Mouse (Mus musculus) monocyte, adult 5-6 weeks (primary cell): Measurements from ENCODE around the gene Stx19. TPM values are rescaled to one million over a fixed set of nuclear protein-coding genes. Genes with fewer than 3 reads are reported as not detected.

Source experiments
- ATAC-seq: fragments of 153-309, 156-312 bp; replicated peaks from 2 replicates; pipeline ENCODE4 v1.8.0; 2017; ENCODE audit warnings: mild to moderate bottlenecking; ENCODE audit not compliant: low TSS enrichment, insufficient number of reproducible peaks, severe bottlenecking, poor library complexity, low FRiP score
- total RNA-seq: library from RNA; stranded (forward); fragments of 200-1000, 200-491, 200-594 nt; gene quantifications from 3 replicates; pipeline ENCODE4 v1.2.3, GENCODE M21; 2017

Gene Stx19
- total RNA-seq, 1 experiment from 2014 or later: not detected

DNA sequence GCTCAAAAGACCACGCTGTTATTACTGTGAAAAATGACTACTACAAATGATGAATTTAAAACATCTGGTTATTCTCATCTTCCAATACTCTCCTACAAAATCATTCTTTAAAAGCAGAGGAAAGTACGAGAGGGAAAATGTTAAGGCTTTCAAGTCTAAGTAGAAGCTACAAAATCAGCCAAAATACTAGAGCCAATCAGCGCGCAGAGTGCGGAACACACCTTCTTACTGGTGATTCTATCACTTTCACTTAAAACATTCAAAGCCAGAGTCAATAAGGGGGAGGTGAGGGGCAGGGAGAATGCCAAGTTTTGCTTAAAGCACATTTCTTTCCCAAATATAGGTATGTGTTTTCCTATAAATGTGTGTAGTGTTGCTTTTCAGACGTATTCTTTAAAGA, 30.9 kb downstream of the Stx19 start:
- no peak for ATAC-seq

DNA sequence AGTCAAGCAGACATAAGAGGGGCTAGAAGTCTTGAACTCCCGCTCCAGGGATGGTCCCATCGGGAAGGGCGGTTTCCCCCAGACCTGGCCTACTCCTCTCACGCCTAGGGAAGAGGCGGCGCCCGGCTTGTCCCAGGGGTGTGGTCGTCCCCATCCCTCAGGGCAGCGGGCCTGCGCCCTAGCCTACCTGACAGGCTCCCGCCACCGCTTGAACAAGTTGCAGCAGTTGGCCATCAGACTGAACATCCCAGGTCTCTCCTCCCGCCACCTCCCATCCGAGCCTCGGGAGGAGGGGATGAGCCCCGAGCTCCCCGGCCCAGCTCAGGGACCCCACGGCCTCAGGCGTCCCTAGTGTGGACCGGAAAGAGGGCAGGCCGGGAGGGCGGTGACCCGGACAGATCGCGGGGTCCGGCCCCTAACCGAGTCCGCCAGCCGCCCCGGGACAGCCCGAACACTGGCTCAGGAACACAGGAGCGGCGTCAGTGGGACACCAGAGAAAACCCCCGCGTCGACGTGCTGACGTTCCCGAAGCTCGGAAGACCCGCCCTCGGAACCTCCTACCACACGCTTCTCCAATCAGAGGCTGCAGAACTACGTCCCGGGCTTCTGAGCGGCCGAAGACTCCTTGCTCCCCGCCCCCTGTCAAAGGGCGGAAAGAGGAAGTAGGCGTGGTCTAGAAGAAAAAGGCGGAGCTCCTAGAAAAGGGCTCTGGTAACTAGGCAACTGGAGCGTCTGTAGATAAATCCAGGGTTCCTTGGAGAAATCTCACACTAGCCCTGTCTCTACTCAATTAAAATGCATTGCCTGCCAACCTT, 32.2 kb downstream of the Stx19 start, which contains the start of gene Arl13b:
Gene Arl13b, minus strand, starts transcription at position 543 of the 815 bp plus-strand sequence.
- ATAC-seq: peak; percentile 100

DNA sequence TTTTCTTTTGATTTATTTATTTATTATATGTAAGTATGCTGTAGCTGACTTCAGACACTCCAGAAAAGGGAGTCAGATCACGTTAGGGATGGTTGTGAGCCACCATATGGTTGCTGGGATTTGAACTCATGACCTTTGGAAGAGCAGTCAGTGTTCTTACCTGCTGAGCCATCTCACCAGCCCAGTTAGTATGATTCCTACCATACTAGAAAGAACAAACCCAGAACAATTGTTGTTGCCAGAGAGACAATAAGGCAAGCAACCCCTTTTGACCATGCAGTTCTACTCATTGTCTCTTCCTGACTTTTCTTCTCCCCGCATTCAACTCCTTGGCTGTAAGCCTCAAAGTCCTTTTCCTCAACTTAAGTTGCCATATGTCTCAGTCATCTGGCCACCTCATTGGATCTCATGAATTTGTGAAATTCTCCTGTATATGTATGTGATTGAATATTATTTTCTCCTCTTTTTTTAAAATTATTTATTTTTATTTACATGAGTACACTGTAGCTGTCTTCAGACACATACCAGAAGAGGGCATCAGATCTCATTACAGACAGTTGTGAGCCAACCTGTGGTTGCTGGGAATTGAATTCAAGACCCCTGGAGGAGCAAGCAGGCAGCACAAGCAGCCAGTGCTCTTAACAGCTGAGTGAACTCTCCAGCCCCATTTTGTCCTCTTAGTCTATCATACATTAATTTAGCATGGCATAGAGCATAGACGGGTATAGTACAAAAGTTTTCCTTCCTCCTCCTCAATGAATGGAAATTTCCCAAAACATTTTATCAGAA, 38.2 kb downstream of the Stx19 start:
- no peak for ATAC-seq

DNA sequence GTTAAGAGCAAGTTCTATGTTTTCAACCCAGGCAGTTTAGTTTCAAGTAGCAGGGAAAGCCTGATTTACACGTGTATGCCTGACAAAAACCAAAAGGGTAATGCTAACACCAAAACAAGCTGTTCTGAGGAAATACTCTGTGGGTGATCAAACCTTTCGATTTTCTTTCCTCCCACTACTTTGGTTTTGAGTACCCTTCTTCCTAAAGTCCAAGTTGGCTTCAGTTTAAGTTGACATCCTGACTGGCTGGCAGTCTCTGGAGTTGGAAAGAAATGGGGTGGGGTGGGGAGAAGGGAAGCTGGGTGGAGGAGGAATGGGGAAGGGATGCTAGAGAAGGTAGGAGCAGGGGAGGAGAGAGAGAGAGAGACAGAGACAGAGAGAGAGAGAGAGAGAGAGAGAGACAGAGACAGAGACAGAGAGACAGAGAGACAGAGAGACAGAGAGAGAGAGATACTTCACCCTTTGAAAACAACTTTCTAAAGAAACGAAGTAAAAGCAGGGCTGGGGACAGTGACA, 39.2 kb downstream of the Stx19 start:
- no peak for ATAC-seq

DNA sequence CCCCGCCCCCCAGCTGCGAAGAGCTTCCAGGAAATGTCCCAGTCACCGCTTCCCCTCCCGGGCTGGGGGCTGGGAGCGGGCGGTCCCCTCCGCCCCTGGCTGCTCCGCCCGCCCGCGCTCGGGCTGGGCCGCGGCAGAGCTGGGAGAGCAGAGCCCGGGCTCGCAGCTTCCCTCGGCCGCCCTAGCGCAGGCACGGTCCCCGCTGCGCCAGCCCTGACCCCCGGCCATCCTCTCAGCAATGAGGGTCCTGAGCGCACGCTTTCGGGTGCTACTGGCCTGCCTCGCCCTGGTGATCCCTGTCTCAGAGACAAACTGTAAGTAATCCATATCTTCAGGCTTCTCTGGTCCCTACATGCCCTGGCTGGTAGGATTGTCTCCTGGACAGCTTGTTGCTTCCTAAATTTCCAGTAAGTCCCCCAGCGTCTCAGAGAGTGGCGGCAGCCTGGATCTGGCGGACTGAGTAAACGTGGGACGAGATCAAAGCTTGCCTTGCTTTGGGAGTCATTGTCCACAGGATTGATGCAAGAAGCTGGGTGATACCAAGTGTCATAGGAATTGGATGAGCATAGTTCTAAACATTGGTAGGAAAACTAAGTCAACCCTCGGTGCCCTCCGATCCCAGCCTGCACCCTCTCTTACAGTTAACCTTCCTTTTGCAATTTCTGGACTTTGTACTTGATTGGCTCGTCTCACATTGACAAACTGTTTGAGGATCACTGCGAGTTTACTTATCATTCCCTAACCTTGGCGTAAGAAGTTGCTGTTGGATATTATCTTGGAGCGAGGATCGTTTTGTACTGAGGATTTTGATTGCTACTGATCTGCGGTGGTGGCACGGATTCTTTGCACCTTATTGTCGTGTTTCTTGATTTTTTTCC, 40.0 kb downstream of the Stx19 start, which contains the start of gene Pros1:
Gene Pros1, plus strand, starts transcription at position 117 of the 878 bp plus-strand sequence.
- no peak for ATAC-seq

DNA sequence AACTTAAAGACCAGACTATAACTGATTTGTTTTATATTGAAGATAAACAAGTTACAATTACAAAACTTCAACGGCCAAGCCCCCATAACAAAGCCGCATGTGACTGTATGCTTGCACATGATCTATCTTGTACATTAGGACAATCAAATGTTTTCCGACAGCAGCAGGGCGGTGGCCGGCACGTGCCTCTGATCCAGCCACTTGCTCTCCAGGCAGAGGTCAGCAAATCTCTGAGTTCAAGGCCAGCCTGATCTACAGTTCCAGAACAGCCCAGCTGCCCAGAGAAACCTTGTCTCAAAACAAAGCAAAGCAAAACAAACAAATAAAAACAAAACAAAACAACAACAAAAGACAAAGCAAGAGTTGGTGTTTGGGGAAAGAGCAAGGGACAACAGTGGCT, 40.9 kb downstream of the Stx19 start:
- no peak for ATAC-seq

DNA sequence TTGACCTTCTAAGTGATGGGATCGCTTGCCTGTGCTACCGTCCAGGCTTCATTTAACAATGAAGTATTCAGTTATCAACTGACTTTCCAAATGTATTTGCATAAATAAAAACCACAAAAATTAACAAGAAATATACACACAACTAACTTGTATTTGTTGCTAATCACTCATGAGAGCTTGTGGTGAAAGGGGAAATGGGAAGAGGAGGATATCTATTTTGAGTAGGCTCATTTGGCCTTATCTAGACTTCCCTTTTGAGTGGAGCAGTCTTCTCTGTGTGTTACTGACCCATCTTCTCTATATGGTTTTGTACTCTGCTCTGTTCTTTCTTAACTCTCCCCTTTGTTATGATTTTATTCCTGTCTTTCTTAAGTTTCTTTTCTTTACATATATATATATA, 41.8 kb downstream of the Stx19 start:
- ATAC-seq: no peak

DNA sequence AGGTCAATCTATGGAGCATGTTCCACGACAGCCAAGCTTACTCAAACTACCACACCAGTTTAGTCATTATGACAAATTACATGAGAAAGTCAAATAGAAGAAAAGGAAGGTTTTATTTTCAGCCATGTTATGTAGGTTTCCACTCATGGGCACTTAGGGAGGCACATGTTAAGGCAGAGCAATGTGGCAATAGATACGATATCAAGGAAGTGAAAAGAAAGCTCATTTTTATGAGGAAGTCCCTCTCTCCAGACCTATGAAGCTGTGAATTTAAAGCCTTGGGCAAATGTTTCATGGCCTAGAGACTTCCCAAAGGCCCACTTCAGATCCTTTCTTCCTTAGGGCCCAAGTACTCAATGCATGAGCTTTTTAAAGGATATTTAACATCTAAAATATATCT, 43.0 kb downstream of the Stx19 start:
- ATAC-seq: peak; percentile 62

DNA sequence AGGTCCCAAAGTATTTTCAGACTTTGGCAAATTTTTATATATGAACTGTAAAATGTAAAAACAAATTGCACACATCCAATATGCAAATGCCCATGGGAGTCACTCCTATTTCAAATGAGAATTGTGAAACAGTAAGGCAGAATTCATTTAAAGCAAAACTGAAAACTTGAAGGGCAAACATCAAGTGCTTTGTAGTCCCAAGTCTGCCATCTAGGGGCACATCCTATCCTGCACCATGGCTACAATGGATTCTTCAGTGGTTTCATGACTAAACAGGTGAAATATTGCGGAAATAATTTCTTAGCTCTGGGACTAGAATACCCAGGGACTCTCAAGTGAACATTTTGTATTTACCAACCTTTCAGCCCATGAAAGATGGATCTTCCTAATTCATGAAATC, 43.5 kb downstream of the Stx19 start:
- no peak for ATAC-seq

DNA sequence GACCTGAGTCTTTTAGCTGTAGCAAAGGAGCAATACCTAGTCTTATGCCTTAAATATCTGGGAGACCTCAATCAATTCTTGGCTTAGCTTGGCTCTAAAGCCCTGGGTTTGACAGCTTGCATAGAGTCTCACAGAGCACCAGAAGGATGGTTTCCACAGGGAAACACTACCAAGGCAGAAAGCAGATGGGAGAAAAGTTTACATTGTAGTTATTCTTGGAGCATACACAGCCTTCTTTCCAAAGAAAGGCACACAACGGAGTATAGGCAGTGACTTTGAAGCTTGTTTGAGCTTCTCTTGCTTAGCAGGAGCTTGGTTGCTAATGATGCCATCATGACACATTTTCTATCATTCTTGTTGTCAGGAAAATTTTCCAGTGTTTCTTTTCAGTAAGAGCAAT, 45.7 kb downstream of the Stx19 start:
- ATAC-seq: no peak

DNA sequence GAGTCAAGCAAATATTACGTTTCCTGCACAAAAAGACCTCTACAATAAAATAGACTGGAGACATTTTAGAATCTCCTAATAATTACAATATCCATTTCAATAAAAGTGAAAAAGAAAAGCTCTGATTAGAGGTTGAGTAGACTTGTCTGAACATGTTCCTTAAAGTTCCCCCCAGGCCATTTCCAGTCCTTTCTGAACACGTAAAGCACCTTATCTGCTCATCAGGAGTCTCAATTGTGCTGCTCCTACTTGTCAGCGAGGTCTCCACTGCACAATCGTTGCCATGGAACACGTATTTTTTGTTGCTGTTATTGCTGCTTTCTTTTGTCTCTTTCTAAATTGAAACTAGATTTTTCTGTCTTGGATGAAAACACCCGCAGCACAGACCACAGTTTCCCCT, 47.0 kb downstream of the Stx19 start:
- ATAC-seq: no peak

DNA sequence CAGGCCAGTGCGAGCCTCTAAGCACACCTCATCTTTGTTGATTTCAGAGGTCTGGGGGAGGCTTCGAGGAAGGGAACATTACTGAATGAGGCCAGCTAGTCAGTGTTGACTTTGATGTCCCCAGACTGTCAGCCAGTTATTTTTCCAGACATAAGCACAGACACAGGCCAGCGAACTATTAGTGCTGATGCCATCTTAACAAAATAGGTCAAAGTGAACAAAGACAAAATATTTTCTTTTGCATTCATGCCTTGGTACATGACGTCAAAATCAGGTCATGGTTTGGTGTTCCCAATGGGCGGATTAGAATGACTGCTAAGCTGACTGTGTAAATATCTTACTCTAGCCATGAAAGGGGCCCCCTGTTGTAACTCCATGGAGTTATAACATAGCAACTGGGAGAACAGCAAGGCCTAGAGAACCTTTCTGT, 58.2 kb downstream of the Stx19 start:
- ATAC-seq: no peak

DNA sequence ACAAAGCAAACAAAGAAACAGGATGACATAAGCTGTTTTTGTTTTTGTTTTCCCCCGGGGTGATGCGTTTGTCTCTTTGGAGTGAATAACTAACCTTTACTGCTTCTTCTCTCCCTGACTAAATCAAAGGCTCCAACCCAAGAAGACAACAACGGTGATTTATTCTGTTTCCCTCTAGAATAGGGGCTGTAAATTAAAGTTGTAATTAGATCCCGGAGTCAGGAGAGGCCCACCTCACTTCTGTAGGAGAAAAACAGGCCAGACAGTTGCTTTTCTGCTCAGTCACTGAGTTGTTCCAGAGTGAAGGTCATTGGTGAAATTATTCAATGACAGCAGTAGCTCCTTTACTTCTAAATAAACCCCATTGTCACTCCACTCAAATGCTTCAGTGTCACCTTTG, 58.7 kb downstream of the Stx19 start:
- no peak for ATAC-seq

Other genes with a start within 250 kb of the Stx19 start
- gene Nsun3, start 27.9 kb upstream of the Stx19 start, total RNA-seq: 21.2 to 26.5 TPM (median 23.5 TPM) in 3 replicates
- gene Arl13b, start 32.4 kb downstream of the Stx19 start, total RNA-seq: 20.4 to 30.8 TPM (median 27.2 TPM) in 3 replicates
- gene Pros1, start 39.6 kb downstream of the Stx19 start, total RNA-seq: 33.3 to 36.6 TPM (median 35.3 TPM) in 3 replicates